Mouse (Mus musculus): ENCODE measurements at regions not wholly inside any gene's neighbourhood (a gene's known extent, or its start where the extent isn't known, plus 50 kb on each side); places are given as distances from the start of the nearest gene placed in this dataset.

- Histone ChIP-seq H3K4me2 (ENCODE audit: low read depth) (no peak overlapping the region), H3K36me3 (ENCODE audit: insufficient read depth) (no peaks in the 10 kb centered on the region), H3K4me3 (ENCODE audit: low read depth, low read length) (no peak overlapping the region), H3K27me3 (ENCODE audit: insufficient read depth, low read length) (no peaks in the 10 kb centered on the region), H3K9me3 (ENCODE audit: low read length) (no peaks in the 10 kb centered on the region), H3K4me1 (ENCODE audit: insufficient read depth) (no peaks in the 10 kb centered on the region), H3K9ac (no peak overlapping the region), H3K27ac (ENCODE audit: low read depth, low read length) (no peak overlapping the region)
- ATAC-seq, result no peak
- 58% methylated on average over 4 of the region's 4 CpGs for WGBS
- TF ChIP-seq CTCF (IDR thresholded peaks at IDR 0.05; ENCODE audit: low read depth), result no peak
- no peak for DNase-seq
Observed at GRCm38 (mm10) chr3:63542638-63543408, 59.1 kb upstream of the Gm34302 start.

- peak; percentile 19; the same call in 1 of the 2 replicates for TF ChIP-seq CTCF (IDR thresholded peaks at IDR 0.05; ENCODE audit: low read depth)
- no peak overlapping the region for H3K9ac ChIP-seq
- WGBS, result 55% methylated on average over 2 of the region's 2 CpGs
- H3K4me1 ChIP-seq (ENCODE audit: insufficient read depth), result no peaks in the 10 kb centered on the region
- no peaks in the 10 kb centered on the region for H3K9me3 ChIP-seq (ENCODE audit: low read length)
- no peak for ATAC-seq
- no peak overlapping the region for H3K4me2 ChIP-seq (ENCODE audit: low read depth)
- no peak for DNase-seq
- no peaks in the 10 kb centered on the region for H3K36me3 ChIP-seq (ENCODE audit: insufficient read depth)
- H3K27ac ChIP-seq (ENCODE audit: low read depth, low read length), result no peak overlapping the region
- H3K4me3 ChIP-seq (ENCODE audit: low read depth, low read length), result no peak overlapping the region
- no peaks in the 10 kb centered on the region for H3K27me3 ChIP-seq (ENCODE audit: insufficient read depth, low read length)
Observed at GRCm38 (mm10) chr3:63538881-63539280, 55.2 kb upstream of the Gm34302 start.

GRCm38 (mm10) chr3:63534141-63534540, 50.5 kb upstream of the Gm34302 start:
- Histone ChIP-seq H3K9me3 (ENCODE audit: low read length) (no peaks in the 10 kb centered on the region), H3K4me3 (ENCODE audit: low read depth, low read length) (no peak overlapping the region), H3K4me1 (ENCODE audit: insufficient read depth) (no peaks in the 10 kb centered on the region), H3K4me2 (ENCODE audit: low read depth) (no peak overlapping the region), H3K36me3 (ENCODE audit: insufficient read depth) (no peaks in the 10 kb centered on the region), H3K27me3 (ENCODE audit: insufficient read depth, low read length) (no peaks in the 10 kb centered on the region), H3K27ac (ENCODE audit: low read depth, low read length) (no peak overlapping the region), H3K9ac (no peak overlapping the region)
- DNase-seq (peak; percentile 77), ATAC-seq (peak; percentile 47; the same call in 1 of the 2 replicates)
- TF ChIP-seq CTCF (IDR thresholded peaks at IDR 0.05; ENCODE audit: low read depth), result no peak
- 19% methylated on average over 2 of the region's 2 CpGs for WGBS

All from forebrain, postnatal 0 days (tissue).